Mouse (Mus musculus) hindbrain, postnatal 0 days (tissue): ENCODE data around the gene Chid1. TPM values are rescaled to one million over a fixed set of nuclear protein-coding genes. Genes with fewer than 3 reads are reported as not detected.
A peak's percentile ranks its signal among the peaks of the same experiment; 100 is the strongest.

ENCODE experiments used
- ATAC-seq: fragments of 200-750 bp; cut with Nextera tagmentation; 2 replicates; pipeline ENCODE4 v1.8.0; 2017; ENCODE audit warnings: mild to moderate bottlenecking, moderate TSS enrichment, moderate library complexity
- DNase-seq: peaks from one replicate; pipeline ENCODE4 v3.0.0-alpha.2; 2015; ENCODE audit warnings: low spot score
- H3K27ac ChIP-seq: fragments of 300-500 bp; sonication (generic); 2 replicates; pipeline ENCODE4 v1.5.1; 2014; ENCODE audit warnings: mild to moderate bottlenecking
- H3K27me3 ChIP-seq: fragments of 300-500 bp; sonication (generic); 2 replicates; pipeline ENCODE4 v1.6.1; 2014; ENCODE audit warnings: low read length, mixed read lengths; ENCODE audit not compliant: insufficient read depth
- H3K36me3 ChIP-seq: fragments of 300-500 bp; sonication (generic); 2 replicates; pipeline ENCODE4 v1.6.1; 2014; ENCODE audit warnings: low read length, mixed read lengths; ENCODE audit not compliant: insufficient read depth
- H3K4me1 ChIP-seq: fragments of 300-500 bp; sonication (generic); 2 replicates; pipeline ENCODE4 v1.6.1; 2014; ENCODE audit warnings: antibody characterized with exemption, low read length, mixed read lengths; ENCODE audit not compliant: insufficient read depth
- H3K4me2 ChIP-seq: fragments of 300-500 bp; sonication (generic); 2 replicates; pipeline ENCODE4 v1.6.1; 2014; ENCODE audit warnings: low read depth, mild to moderate bottlenecking, low read length, moderate library complexity, mixed read lengths
- H3K4me3 ChIP-seq: fragments of 300-500 bp; sonication (generic); 2 replicates; pipeline ENCODE4 v1.5.1; 2014; ENCODE audit warnings: low read length
- H3K9ac ChIP-seq: fragments of 300-500 bp; sonication (generic); replicated peaks from 2 replicates; pipeline ENCODE4 v1.6.1; 2014; ENCODE audit warnings: mild to moderate bottlenecking, low read length, moderate library complexity, mixed read lengths
- H3K9me3 ChIP-seq: fragments of 300-500 bp; sonication (generic); 2 replicates; pipeline ENCODE4 v1.6.1; 2016; ENCODE audit warnings: low read length, mixed read lengths
- CTCF ChIP-seq: IDR thresholded peaks from 2 replicates; pipeline ENCODE4 v1.5.1; 2016; ENCODE audit warnings: antibody characterized with exemption, control low read depth, low read depth
- WGBS: fragments of 180-500 bp; shearing (Covaris S2); extraction: QIAGEN DNeasy Blood & Tissue Kit; methylation state at CpG from one replicate; pipeline ENCODE4 v1.1.7; 2014; 5-methylcytosine and 5-hydroxymethylcytosine counted together
- polyA plus RNA-seq: library from polyadenylated mRNA; unstranded; fragments of >200 nt; fragmentation: Nextera tagmentation; extraction: Ambion mirVana; gene quantifications from 2 replicates; pipeline ENCODE4 v1.2.1, GENCODE M21; 2015
- total RNA-seq: library from RNA; depleted of rRNA; stranded (reverse); fragments of >200 nt; gene quantifications from 2 replicates; pipeline ENCODE4 v1.2.3, GENCODE M21; 2014

The Chid1 gene
- total and polyA plus RNA-seq, 2 experiments from 2014 or later = 47.8 to 55.2 TPM

GRCm38 (mm10) chr7:141466045-141466394 lies 73.6 kb downstream of the Chid1 start:
- no peaks in the 10 kb centered on the region for H3K9me3 ChIP-seq
- peaks cover 24% of the 10 kb centered on the region for H3K27me3 ChIP-seq
- no peak overlapping the region for H3K4me3 ChIP-seq
- ATAC-seq (no peak), DNase-seq (no peak)
- WGBS = 81% methylated on average over 7 of the region's 7 CpGs
- no peak for TF ChIP-seq CTCF
- no peak overlapping the region for H3K4me2 ChIP-seq
- no peaks in the 10 kb centered on the region for H3K36me3 ChIP-seq
- no peak overlapping the region for H3K9ac ChIP-seq
- peaks cover 20% of the 10 kb centered on the region; the same call in 1 of the 2 replicates for H3K4me1 ChIP-seq
- H3K27ac ChIP-seq = no peak overlapping the region

DNA sequence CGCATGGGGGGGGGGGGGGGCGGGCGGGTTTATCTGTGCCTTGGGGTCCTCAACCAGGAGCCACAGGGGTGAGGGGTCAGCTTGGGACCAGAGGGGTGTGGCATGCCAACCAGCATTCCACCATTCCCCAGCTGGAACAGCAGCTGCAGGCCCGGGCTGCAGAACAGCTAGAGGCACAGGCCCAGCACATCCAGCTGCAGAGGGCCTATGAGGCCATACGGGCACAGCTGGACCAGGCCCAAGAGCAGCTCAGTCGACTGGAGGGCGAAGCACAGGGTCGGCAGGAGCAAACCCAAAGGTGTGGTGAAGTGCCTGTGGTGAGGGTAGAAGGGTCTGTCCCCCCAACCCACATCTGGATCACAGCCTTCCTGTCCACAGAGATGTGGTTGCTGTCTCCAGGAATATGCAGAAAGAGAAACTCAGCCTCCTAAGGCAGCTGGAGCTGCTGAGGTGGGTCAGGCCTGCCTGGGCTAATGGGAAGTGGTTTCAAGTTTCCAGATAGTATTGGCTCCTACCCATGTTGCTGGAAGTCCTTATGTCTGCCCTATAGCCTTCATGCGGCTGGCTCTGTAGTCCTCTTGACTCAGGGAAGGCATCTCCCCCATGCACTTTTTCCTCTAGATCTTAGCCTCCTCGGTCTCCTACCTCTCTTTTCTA lies 74.1 kb downstream of the Chid1 start:
- Histone ChIP-seq H3K36me3 (no peaks in the 10 kb centered on the region), H3K4me2 (no peak overlapping the region), H3K4me1 (peaks cover 20% of the 10 kb centered on the region; the same call in 1 of the 2 replicates), H3K9me3 (no peaks in the 10 kb centered on the region), H3K4me3 (no peak overlapping the region), H3K27me3 (peaks cover 29% of the 10 kb centered on the region), H3K27ac (no peak overlapping the region), H3K9ac (no peak overlapping the region)
- no peak for TF ChIP-seq CTCF
- 43% methylated on average over 8 of the region's 10 CpGs for WGBS
- ATAC-seq (no peak), DNase-seq (no peak)

DNA sequence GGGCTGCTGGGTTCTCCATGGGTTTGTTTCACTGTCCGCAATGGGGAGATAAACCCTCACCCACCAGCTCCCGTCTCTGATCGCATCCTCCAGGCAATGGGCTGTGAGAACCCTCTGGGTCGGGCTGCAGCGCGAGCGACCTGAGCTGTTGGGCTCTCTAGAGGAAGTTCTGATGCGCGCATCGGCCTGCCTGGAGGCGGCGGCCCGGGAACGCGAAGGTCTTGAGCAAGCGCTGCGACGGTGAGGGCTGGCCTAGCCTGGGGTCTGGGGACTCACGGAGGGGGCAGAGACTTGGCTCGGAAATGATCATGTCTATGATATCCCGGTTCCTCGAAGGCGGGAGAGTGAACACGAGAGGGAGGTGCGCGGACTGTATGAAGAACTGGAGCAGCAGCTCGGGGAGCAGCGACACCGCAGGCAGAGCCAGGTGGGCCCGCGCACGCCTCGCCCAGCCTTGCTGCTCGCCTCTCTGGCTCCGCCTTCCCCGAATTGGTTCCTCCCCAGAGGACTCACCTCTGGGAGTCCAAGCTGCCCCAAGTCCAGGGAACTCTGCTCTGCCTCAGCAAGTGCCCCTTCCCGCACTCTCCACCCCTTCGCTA lies 75.0 kb downstream of the Chid1 start:
- peaks cover 29% of the 10 kb centered on the region for H3K27me3 ChIP-seq
- H3K27ac ChIP-seq = no peak overlapping the region
- no peaks in the 10 kb centered on the region for H3K9me3 ChIP-seq
- H3K4me3 ChIP-seq = peak overlapping the region; percentile 11; the same call in 1 of the 2 replicates
- TF ChIP-seq CTCF = no peak
- no peak for DNase-seq
- 5% methylated on average over 38 of the region's 38 CpGs for WGBS
- H3K36me3 ChIP-seq = 0 out of 2 replicates have a peak, but pooled peaks cover 1% of the 10 kb centered on the region
- no peak overlapping the region for H3K9ac ChIP-seq
- peak overlapping the region; percentile 32 for H3K4me2 ChIP-seq
- ATAC-seq = no peak
- peaks cover 19% of the 10 kb centered on the region; the same call in 1 of the 2 replicates for H3K4me1 ChIP-seq

DNA sequence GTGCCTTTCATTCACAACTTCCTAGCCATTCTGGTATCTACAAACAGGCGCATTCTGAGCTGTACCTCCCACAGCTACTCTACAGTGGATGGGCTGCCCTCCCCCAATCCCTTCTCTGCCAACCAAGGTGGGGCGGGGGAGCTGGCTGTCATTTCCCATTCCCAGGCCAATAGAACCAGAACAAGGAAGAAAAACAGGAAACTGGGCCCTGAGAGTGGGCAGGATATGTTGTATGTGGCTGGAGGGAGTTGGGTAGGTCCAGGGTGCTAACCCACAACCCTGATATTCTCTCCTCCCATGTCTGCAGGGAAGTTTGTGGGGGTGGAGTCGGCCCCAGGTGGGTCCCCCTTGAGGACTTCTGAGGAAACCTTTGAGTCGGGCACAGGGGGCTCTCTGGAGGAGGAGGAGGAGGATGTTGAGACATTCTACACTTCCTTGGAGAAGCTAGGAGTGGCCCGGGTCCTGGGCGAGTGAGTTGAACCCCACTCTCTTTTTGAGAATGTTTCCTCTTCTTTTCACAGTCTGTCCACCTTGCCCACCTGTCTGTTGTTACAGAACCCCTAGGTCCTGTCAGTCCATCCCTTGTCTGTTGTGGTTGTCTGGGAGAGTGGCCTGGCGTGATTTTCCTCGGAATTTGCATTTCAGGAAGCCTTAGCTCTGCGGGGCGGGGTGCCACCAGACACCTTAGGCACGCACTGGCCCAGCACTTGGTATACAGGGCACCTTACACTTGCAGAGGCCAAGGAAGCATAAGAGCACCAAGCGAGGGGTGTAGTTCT lies 75.6 kb downstream of the Chid1 start:
- ATAC-seq = no peak
- H3K27ac ChIP-seq = no peak overlapping the region
- H3K9ac ChIP-seq = no peak overlapping the region
- 0 out of 2 replicates have a peak, but pooled peaks cover 4% of the 10 kb centered on the region for H3K36me3 ChIP-seq
- peaks cover 12% of the 10 kb centered on the region; the same call in 1 of the 2 replicates for H3K4me1 ChIP-seq
- no peak overlapping the region for H3K4me2 ChIP-seq
- no peaks in the 10 kb centered on the region for H3K9me3 ChIP-seq
- H3K4me3 ChIP-seq = no peak overlapping the region
- 27% methylated on average over 12 of the region's 12 CpGs for WGBS
- no peak for TF ChIP-seq CTCF
- H3K27me3 ChIP-seq = peaks cover 29% of the 10 kb centered on the region
- no peak for DNase-seq

GRCm38 (mm10) chr7:141462333-141462821 lies 77.3 kb downstream of the Chid1 start:
- Histone ChIP-seq H3K27ac (no peak overlapping the region), H3K4me2 (peak overlapping the region; percentile 69), H3K9me3 (no peaks in the 10 kb centered on the region), H3K36me3 (0 out of 2 replicates have a peak, but pooled peaks cover 4% of the 10 kb centered on the region), H3K4me1 (no peaks in the 10 kb centered on the region; the same call in 1 of the 2 replicates), H3K27me3 (peaks cover 29% of the 10 kb centered on the region), H3K9ac (peak overlapping the region; percentile 46; the same call in 1 of the 2 replicates), H3K4me3 (no peak overlapping the region)
- ATAC-seq = no peak
- DNase-seq = no peak
- 20% methylated on average over 5 of the region's 5 CpGs for WGBS
- TF ChIP-seq CTCF = no peak

- Histone ChIP-seq H3K4me3 (peak overlapping the region; percentile 37), H3K9ac (peak overlapping the region; percentile 46; the same call in 1 of the 2 replicates), H3K27me3 (peaks cover 29% of the 10 kb centered on the region), H3K9me3 (no peaks in the 10 kb centered on the region), H3K36me3 (0 out of 2 replicates have a peak, but pooled peaks cover 4% of the 10 kb centered on the region), H3K27ac (no peak overlapping the region), H3K4me1 (no peaks in the 10 kb centered on the region; the same call in 1 of the 2 replicates), H3K4me2 (peak overlapping the region; percentile 69)
- TF ChIP-seq CTCF = no peak
- 2% methylated on average over 57 of the region's 59 CpGs for WGBS
- DNase-seq (no peak), ATAC-seq (no peak)
These were observed 77.9 kb downstream of the Chid1 start for GRCm38 (mm10) chr7:141461521-141462332.
